Mouse (Mus musculus) bone marrow macrophage, adult 2 months (primary cell): ENCODE measurements around the gene Tceanc.

Source experiments
- CTCF ChIP-seq: IDR thresholded peaks from 2 replicates; pipeline ENCODE4 v1.5.1; 2012; ENCODE audit warnings: low read depth, mild to moderate bottlenecking, low read length, moderate library complexity
- POLR2A ChIP-seq: IDR thresholded peaks from 2 replicates; pipeline ENCODE4 v1.6.1; 2012; ENCODE audit warnings: mild to moderate bottlenecking, low read depth, low read length, borderline replicate concordance

DNA sequence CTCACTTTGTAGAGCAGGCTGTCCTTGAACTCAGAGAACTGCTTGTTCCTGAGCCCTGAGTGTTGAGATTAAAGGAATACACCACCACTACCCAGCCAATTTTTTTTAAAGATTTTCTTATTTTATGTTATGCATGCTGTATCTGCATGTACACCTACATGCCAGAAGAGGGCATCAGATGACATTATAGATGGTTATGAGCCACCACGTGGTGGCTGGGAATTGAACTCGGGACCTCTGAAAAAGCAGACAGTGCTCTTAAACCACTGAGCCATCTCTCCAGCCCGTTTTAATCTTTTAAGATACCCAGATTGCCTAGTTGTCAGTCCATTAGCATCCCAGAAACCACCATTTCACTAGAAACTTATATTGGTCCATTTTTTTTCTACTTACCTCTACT lies 64.0 kb downstream of the Tceanc start:
- TF ChIP-seq CTCF = no peak
- TF ChIP-seq POLR2A = no peak
